Mouse (Mus musculus) heart, adult 2 months (tissue): Measurements from ENCODE around the gene Tubb1.

Source experiments
- CTCF ChIP-seq: fragments of 200-600 bp; IDR thresholded peaks from 2 replicates; pipeline ENCODE4 v1.8.1; 2022; ENCODE audit warnings: antibody characterized with exemption, mild to moderate bottlenecking, moderate library complexity
- POLR2A ChIP-seq: fragments of 200-500 bp; IDR thresholded peaks from 2 replicates; pipeline ENCODE4 v1.6.1; 2011; ENCODE audit warnings: mild to moderate bottlenecking, low read depth, low read length, control low read depth; ENCODE audit not compliant: insufficient read depth

GRCm38 (mm10) chr2:174436916-174437696 lies 13.4 kb upstream of the Tubb1 start:
- no peak for TF ChIP-seq CTCF
- TF ChIP-seq POLR2A, result no peak
